Mouse (Mus musculus): ENCODE results near the gene Ghdc.

Ghdc gene

GRCm38 (mm10) chr11:100745085-100745484 lies 25.7 kb downstream of the Ghdc start:
- peak; percentile 62 to 67 for DNase-seq

GRCm38 (mm10) chr11:100741348-100741747 lies 29.4 kb downstream of the Ghdc start:
- DNase-seq: no peak

GRCm38 (mm10) chr11:100738749-100739148 lies 32.0 kb downstream of the Ghdc start:
- DNase-seq: no peak

- DNase-seq: peak; percentile 97 to 98
Observed at GRCm38 (mm10) chr11:100738066-100738604, 32.6 kb downstream of the Ghdc start, which contains the start of gene Rab5c. TSS of gene Rab5c (minus strand) at chr11:100738215.

- DNase-seq: no peak
Observed at GRCm38 (mm10) chr11:100737105-100737733, 33.5 kb downstream of the Ghdc start.

- no peak for DNase-seq
Observed at GRCm38 (mm10) chr11:100736746-100737080, 34.0 kb downstream of the Ghdc start.

GRCm38 (mm10) chr11:100735954-100736745 lies 34.6 kb downstream of the Ghdc start:
- no peak for DNase-seq

GRCm38 (mm10) chr11:100735134-100735865 lies 35.5 kb downstream of the Ghdc start:
- no peak for DNase-seq

- no peak for DNase-seq
Observed at GRCm38 (mm10) chr11:100730477-100731205, 40.1 kb downstream of the Ghdc start.

GRCm38 (mm10) chr11:100729976-100730375 lies 40.8 kb downstream of the Ghdc start:
- no peak for DNase-seq

GRCm38 (mm10) chr11:100728601-100729000 lies 42.2 kb downstream of the Ghdc start:
- DNase-seq: no peak

- no peak for DNase-seq
Observed at GRCm38 (mm10) chr11:100727201-100727600, 43.6 kb downstream of the Ghdc start.

- no peak for DNase-seq
Observed at GRCm38 (mm10) chr11:100724919-100725512, 45.7 kb downstream of the Ghdc start.

GRCm38 (mm10) chr11:100722493-100723028 lies 48.2 kb downstream of the Ghdc start:
- DNase-seq: no peak

- DNase-seq: no peak
Observed at GRCm38 (mm10) chr11:100721776-100722492, 48.8 kb downstream of the Ghdc start.

- no peak for DNase-seq
Observed at GRCm38 (mm10) chr11:100721254-100721653, 49.5 kb downstream of the Ghdc start.

GRCm38 (mm10) chr11:100720345-100720744 lies 50.4 kb downstream of the Ghdc start:
- no peak for DNase-seq

GRCm38 (mm10) chr11:100719893-100720292 lies 50.9 kb downstream of the Ghdc start:
- no peak for DNase-seq

- no peak for DNase-seq
Observed at GRCm38 (mm10) chr11:100719312-100719711, 51.4 kb downstream of the Ghdc start.

- no peak for DNase-seq
Observed at GRCm38 (mm10) chr11:100718866-100719265, 51.9 kb downstream of the Ghdc start.

GRCm38 (mm10) chr11:100718462-100718861 lies 52.3 kb downstream of the Ghdc start:
- DNase-seq: no peak
